Mouse (Mus musculus) liver, adult (tissue): ENCODE data around the gene Itih3.

Source experiments
- GATA4 ChIP-seq: IDR thresholded peaks from 2 replicates; pipeline ENCODE4 v1.6.1; 2014; ENCODE audit warnings: mild to moderate bottlenecking, low read length; ENCODE audit not compliant: insufficient replicate concordance

Gene Itih3

DNA sequence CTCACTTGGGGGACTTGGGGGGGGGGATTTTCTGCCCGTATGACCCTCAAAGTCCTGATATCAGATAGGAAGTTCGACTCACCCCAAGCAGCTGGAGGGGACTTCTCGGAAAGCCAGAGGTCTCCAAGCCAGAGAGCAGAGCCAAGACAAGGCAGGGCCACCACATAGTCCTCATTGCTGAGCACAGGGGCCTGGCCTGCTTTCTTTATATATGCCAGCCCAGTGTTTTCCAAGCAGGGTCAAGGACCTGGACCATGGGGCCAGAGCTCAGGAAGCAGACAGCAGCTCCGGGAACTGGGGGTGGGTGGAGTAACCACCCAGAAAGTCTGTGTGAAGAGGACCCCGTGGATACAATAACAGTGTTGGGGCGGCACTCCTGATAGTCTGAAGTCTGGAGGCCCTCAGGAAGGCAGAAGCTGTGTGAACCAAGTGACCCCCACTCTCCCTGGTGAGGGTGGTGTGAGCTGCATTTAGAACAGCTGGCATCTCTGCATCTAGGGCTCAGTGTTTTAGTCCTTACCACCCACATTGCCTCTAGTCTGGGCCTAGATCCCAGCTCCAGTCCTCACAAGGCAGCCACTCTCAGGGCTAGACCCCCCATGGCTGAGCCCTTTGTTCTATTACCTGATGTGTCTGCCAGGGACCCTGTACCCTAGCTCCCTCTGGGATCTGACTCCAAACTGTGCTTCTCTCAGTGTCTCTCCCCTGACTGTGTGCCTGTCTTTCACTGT is at the start of gene Itih3:
TSS of gene Itih3 (minus strand) at position 386 of the 731 bp plus-strand sequence.
- TF ChIP-seq GATA4, result no peak; the same call in 1 of the 2 replicates

GRCm38 (mm10) chr14:30960366-30960765 is 36.8 kb upstream of the Itih3 start:
- TF ChIP-seq GATA4, result no peak

- no peak for TF ChIP-seq GATA4
Observed at GRCm38 (mm10) chr14:30959031-30959430, 35.5 kb upstream of the Itih3 start.

DNA sequence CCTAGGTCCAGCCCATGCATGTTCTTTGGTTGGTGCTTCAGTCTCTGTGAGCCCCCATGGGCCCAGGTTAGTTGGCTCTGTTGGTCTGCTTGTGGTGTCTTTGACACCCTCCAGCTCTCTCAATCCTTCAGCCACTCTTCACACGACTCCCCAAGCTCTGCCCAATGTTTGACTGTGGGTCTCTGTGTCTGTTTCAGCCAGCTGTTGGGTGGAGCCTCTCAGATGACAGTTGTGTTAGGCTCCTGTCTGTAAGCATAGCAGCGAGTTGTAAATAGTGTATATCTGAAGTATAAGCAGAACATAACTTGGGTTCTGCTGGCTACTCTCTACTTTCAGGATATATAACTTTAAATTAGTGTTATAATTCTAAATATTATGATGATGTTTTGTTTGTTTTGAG is 35.0 kb upstream of the Itih3 start:
- no peak for TF ChIP-seq GATA4

DNA sequence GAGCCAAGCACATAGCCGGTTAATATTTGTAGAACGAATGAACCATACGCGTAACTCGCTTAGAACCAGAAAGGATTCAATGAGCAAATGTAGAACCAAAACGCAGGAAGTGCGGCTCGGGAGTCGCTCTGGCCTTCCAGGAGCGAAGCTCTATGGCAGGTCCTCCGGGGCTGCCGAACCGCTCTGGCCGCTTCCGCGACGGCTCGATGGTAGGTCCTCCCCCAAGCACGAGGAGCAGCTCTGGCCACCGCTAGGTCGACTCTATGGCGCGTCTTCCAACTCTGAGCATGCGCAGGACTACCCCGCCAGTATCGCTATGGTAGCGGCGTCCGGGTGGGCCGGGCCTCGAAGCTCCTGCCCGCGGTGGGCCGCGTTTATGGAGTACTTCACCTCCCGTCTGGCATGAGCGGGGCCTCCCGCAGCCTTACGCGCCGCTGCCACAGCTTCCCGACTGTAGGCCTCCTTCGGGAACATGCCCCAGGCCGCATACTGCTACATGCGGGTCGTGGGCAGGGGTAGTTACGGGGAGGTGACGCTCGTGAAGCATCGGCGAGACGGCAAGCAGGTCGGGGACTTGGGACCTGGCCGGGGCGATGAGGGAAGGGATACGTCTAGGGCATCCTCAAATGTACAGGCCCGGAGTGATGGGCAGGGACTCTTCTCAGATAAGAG is 27.7 kb upstream of the Itih3 start, which contains the start of gene Nek4:
TSS of gene Nek4 (plus strand) at position 224 of the 672 bp plus-strand sequence.
- 0 out of 2 replicates have a peak, but pooled peaks have one; percentile 11 for TF ChIP-seq GATA4

DNA sequence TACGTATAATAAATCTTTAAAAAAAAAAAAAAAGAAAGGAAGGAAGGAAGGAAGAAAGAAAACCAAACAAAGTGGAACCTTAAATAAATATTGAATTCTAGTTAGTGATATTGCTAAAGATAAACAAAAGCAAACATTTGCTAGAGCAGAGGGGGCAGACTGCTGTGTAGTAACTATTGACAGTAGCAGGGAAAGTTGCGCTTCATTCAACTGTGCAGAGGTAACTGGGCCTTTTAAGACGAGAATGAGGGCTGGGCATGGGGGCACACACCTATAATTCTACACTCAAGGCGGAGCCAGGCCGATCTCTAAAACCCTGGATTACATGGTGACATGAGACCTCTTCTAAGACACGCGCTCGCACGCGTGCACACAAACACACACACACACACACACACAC is 26.4 kb upstream of the Itih3 start:
- no peak for TF ChIP-seq GATA4

GRCm38 (mm10) chr14:30944745-30945144 is 21.2 kb upstream of the Itih3 start:
- TF ChIP-seq GATA4, result peak; percentile 13; the same call in 1 of the 2 replicates

- TF ChIP-seq GATA4, result no peak
Observed at GRCm38 (mm10) chr14:30943860-30944674, 20.5 kb upstream of the Itih3 start.

GRCm38 (mm10) chr14:30943038-30943437 is 19.5 kb upstream of the Itih3 start, which contains the start of gene Itih1:
Gene Itih1, minus strand, starts transcription at chr14:30943289.
- no peak for TF ChIP-seq GATA4

- no peak for TF ChIP-seq GATA4
Observed at GRCm38 (mm10) chr14:30942254-30942653, 18.7 kb upstream of the Itih3 start.

DNA sequence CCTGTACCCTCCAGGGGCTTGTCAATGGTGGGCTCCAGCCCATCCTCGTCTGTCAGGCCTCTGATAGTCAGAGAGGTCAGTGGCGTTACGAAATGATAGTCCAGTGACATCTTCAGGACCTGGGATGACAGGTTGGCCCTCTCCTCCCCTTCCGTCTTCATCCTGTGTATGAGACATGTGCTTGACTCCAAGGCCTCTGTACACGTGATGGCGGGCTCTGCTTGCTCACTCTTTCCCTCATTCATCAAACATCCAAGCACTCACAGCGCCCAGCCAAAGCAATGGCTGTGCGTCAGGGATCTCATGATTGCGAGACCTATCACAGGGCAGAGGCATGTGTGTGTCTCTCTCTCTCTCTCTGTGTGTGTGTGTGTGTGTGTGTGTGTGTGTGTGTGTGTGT is 9.8 kb upstream of the Itih3 start:
- TF ChIP-seq GATA4, result no peak

DNA sequence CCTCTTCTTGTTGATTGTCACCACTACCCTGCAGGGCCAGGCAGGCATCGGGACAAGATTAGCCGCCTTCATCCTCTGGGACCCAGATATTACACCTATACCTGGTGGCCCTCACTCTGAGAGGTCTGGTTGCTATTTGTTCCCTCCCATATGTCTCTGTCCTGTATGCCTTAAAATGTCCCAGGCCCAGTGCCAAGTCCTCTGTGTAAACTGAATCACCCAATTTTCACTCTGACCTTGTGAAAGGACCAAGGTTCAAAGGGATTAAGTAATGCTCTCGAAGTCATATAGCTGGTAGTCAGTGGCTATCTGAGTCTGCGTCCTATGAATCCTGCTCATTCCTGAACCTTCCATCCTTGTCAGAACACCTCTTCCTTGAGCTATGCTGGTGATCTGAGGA is 6.8 kb upstream of the Itih3 start:
- no peak for TF ChIP-seq GATA4

GRCm38 (mm10) chr14:30925492-30925891 is 1.9 kb upstream of the Itih3 start:
- TF ChIP-seq GATA4, result no peak

DNA sequence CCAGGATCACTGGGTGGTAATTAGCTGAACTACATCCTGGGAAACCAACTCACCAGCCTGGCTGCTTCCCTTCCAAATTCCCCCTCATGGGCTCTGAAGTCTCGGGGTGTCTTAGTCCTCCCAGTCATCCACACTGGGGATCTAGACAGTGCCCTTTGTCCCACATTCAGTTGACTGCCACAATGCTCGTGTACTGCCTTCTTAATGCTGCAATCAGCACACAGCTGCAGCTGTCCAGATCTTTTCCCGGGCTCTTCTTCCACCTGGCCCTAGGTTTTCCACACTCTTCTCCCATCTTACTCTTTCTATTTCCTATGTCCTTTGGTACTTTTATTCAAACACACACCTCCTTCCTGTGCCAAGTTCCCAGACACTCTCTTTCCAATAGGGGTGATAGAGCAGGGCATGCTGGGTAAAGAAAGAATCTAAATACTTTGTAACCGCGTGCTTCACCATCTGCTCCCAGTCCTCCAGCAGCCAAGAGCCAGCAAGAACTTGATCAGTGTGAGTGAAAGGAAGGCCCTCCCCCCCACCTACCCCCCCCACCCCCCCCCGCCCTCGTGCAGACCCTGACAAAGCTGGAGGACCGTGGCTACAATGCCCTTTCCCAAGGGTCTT is 1.4 kb downstream of the Itih3 start:
- TF ChIP-seq GATA4, result no peak

DNA sequence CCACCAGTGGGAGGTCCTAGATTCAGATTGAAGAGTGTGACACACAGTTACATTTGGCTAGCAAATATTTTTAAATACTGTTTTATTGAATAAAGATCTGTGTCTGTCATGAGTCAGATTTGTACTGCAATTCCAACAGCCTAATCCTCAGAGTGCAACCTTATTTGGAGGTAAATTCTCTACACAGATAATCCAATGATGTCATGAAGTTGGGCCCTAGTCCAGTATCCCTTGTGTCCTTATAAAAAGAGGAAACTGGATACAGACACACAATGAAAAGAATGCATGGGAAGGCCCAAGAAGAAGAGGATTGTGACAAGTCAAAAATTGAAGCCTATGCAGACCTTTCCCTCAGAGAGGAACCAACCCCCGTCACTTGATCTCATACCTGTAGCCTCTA is 7.0 kb downstream of the Itih3 start:
- no peak for TF ChIP-seq GATA4

- TF ChIP-seq GATA4, result no peak
Observed at GRCm38 (mm10) chr14:30913404-30913803, 10.2 kb downstream of the Itih3 start.

- no peak for TF ChIP-seq GATA4
Observed at GRCm38 (mm10) chr14:30912641-30913040, 10.9 kb downstream of the Itih3 start.
